Mouse (Mus musculus) left cerebral cortex, adult 2 months (tissue): ENCODE measurements at regions not wholly inside any gene's neighbourhood (a gene's known extent, or its start where the extent isn't known, plus 50 kb on each side); places are given as distances from the start of the nearest gene placed in this dataset.

Source experiments
- DNase-seq, 2 experiments: peaks; one replicate each; pipeline ENCODE4 v3.0.0; 2021 to 2022; ENCODE audit warnings: low spot score in 2 of 2, mixed read lengths in 1 of 2; ENCODE audit errors: extremely low spot score in 1 of 2
- H3K27ac ChIP-seq: fragments of 200-600 bp; 2 replicates; pipeline ENCODE4 v1.8.1; 2022
- H3K4me3 ChIP-seq: fragments of 200-600 bp; 2 replicates; pipeline ENCODE4 v1.8.1; 2022
- CTCF ChIP-seq: fragments of 200-600 bp; IDR thresholded peaks from 2 replicates; pipeline ENCODE4 v1.8.1; 2022; ENCODE audit warnings: antibody characterized with exemption, mild to moderate bottlenecking, moderate library complexity
- intact Hi-C: fragments of 180-260 bp; cut with DNase I; formaldehyde crosslinking; loops from one replicate; pipeline ENCODE4 v1.15.1; 2025

DNA sequence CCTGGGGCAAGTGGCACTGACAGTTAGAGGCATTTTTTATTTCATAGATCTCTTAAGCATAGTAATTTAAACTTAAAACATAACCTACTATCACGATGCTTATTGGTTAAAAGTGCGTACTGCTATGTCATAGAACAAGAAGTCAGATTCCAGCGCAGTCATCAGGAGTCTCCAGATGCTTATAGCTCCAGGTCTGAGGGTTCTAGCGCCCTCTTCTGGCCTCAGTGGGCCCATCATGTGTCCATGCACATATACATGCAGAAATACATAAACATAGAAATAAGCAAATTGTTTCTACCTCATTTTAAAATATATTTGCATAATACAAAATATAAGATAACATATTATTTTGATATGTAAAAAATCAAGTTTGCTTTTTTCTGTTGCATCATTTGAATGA, 1002.8 kb upstream of the Adgrl2 start:
- H3K4me3 ChIP-seq: no peak overlapping the region
- intact Hi-C loops: no loop called here
- no peak overlapping the region for H3K27ac ChIP-seq
- no peak for DNase-seq
- peak; percentile 1; the same call in 1 of the 2 replicates for TF ChIP-seq CTCF

DNA sequence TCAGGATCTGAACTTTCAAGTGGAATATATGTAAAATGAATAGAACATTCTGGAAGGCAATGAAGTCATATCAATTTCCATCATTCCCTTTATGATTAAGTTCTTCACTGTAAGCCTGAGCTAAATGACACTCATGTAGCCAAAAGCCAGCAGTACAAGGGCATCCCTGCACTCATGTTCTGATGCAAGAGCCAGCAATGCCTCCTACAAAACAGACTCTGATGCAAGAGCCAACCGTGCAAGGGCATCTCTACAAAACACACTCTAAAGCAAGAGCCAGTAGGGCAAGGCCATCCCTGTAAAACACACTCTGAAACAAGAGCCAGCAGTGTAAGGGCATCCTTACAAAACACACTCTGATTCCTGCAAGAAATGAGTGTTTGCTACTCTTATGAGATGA, 997.4 kb upstream of the Adgrl2 start:
- no peak overlapping the region for H3K4me3 ChIP-seq
- TF ChIP-seq CTCF: no peak
- DNase-seq: no peak
- H3K27ac ChIP-seq: no peak overlapping the region
- intact Hi-C loops: no loop called here

DNA sequence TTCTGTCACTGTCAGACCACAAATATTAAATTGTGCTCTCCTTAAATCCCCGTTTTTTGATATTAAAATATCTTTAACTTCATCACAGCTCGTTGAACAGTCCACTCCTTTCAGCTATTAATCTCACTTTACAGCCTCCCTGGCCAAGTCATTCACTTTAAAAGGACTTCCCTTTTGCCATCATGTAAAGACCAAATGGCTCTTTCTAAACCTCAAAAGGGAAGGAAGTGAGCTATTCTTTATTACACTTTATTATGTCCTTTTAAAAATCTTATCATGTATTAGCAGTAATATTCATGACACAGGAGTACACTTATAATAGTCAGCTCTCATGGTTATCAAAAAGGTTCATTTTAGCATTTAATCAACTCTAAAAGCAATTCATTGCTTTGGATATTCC, 966.6 kb upstream of the Adgrl2 start:
- intact Hi-C loops: no loop called here
- H3K27ac ChIP-seq: no peak overlapping the region
- DNase-seq: no peak
- no peak overlapping the region for H3K4me3 ChIP-seq
- TF ChIP-seq CTCF: no peak

DNA sequence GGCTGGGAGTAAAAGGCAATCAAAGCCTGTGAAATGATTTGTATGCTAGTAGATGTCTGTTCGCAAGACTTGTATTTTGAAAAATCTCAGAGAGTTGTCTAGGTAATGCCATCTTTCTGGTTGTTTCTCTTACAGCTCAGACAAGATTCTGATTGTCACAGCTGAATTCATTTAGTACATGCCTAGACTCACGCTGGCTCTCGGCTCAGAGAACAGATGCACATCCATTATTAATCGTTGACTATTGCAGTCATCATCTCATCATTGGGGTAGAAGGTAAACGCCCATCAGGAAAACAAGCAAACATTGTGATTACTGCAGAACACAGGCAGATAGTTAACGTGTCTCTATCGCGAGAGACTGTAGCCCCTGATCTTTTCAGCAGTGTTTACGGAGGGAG, 945.8 kb upstream of the Adgrl2 start:
- no peak for DNase-seq
- intact Hi-C loops: no loop called here
- TF ChIP-seq CTCF: no peak
- Histone ChIP-seq H3K4me3 (no peak overlapping the region), H3K27ac (no peak overlapping the region)

DNA sequence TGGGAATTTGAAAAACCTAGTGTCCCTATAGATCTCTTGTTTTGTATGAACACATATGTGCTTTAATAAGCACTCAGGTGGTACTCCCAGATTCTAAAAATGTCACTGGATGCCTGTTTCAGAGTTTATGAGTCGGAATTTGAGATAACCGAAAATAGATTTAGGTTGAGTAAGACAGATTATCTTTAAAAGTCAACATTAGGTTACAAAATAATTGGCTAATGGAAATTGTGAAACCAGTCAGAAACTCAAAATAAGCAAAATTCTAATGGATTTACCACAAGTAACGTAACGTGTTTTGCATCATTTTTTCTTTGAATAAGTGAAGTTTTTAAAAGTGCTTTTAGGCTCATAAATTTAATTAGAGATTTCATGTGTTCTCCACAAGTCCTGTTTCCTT, 944.5 kb upstream of the Adgrl2 start:
- TF ChIP-seq CTCF: no peak
- H3K4me3 ChIP-seq: no peak overlapping the region
- no peak overlapping the region for H3K27ac ChIP-seq
- intact Hi-C loops: no loop called here
- no peak for DNase-seq

DNA sequence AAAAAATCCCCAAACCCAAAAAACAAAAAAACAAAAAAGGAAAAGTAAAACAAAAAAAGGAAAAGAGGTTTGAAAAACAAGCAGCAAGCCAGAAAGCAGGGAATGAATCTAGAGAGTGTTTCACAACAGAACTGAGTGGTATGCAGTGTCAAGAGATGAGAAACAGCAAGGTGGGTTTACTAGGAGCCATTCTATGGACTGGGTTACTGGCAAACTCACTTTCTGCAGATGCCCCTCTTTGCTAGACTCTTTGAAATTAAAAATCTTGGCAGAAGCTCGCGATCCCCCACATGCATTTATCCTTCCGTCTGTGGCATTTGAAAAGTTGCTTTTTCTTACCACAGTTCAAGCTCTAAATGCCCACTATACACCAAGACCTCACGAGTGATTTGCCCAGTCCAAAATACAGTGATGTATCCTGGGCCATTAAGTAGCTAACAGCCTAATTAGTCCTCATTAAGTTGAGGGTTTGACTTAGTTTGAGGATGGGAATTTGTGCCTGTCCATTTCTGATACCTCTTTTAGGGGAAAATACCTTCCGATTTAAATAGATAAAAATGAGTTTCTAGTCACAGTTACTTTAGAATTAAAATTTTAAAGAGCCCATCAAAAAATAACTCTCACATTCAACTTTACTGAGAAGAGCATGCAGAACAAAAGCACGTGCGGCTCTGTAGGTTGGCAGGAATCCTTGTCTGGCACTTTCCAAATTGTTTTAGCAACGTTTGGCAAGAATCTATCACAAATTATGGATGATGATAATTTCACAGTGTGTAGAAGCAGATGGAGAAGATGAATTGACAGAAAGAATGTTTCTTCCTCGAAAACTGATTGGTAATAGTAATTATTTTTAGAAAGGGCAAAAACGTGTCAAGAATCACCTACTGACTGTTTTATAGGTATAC, 938.4 kb upstream of the Adgrl2 start:
- H3K4me3 ChIP-seq: no peak overlapping the region
- DNase-seq: no peak
- intact Hi-C loops: no loop called here
- no peak for TF ChIP-seq CTCF
- no peak overlapping the region for H3K27ac ChIP-seq

DNA sequence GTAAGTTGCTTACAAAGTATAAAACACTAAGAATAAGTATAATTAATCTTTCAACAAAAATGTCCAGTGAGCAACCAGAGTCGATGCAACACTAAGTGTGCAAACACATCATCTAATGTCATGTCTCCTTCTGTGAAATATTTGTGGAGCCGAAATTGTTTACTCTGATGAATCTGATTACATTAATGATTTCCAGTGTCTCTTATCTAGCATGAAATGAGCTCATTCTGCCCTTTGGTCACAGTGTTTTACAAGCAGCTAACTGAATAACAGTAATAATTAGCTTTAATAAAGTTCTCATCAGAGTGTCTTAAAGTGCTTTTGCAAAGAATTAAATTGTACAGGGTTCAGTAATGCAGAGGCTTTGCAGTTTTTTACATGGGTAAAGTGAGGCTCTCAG, 929.9 kb upstream of the Adgrl2 start:
- intact Hi-C loops: no loop called here
- Histone ChIP-seq H3K4me3 (no peak overlapping the region), H3K27ac (no peak overlapping the region)
- DNase-seq: no peak
- no peak for TF ChIP-seq CTCF

DNA sequence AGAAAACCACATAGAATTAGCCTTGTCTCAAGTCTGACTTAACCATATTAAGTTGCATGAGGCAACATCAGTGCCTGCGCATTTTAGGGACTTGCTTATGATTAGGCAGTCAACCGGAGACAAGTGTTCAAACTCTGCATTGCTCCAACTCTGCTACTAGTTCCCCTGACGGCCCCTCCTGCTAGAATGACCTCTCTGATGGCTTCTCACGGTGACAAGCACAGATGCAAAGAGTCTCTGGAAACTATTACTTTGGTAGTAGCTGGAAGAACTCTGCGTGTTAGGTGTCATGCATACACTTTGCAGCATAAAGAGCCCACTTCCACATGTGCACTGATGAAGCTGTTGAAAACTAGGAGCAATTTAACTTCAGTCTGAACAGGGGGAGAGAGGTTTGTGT, 927.8 kb upstream of the Adgrl2 start:
- intact Hi-C loops: no loop called here
- no peak overlapping the region for H3K27ac ChIP-seq
- no peak overlapping the region for H3K4me3 ChIP-seq
- no peak for TF ChIP-seq CTCF
- DNase-seq: no peak

DNA sequence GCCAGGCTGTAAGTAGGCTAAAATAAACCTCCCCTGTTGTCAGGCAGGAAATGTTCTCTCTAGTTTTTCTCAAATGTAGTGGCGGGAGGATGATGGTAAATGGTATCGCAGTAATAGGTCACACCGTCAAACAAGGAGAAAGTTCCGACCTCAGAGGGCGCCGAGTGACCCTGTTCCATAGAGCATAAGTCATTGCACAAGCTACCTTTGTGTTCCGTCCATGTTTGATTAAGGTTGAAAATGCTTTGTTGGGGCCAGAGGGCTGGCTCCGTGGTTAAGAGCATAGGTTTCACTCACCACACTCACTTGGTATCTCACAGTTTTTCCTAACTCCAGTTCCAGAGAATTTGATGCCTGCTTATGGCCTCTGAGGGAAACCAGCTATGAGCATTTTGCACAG, 920.4 kb upstream of the Adgrl2 start:
- H3K4me3 ChIP-seq: no peak overlapping the region
- TF ChIP-seq CTCF: no peak
- no peak for DNase-seq
- intact Hi-C loops: no loop called here
- no peak overlapping the region for H3K27ac ChIP-seq

DNA sequence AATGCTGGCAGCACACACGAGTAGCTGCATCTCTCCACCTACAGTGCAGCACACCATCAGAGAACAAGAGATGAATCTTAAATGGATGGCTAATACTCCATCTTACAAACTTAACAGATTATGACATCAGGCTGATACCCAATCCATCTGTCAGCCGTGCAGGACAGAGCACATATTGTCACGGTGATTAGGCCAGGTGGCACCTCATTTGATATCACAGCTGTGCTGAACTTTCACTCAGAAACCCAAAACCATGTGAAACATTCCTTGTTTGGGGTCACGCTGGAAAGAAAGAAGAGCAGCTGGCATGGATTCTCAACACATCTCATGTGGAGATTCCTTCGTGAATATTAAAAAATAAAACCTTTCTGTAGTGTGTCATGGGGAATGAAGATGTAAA, 911.4 kb upstream of the Adgrl2 start:
- H3K27ac ChIP-seq: no peak overlapping the region
- no peak for DNase-seq
- TF ChIP-seq CTCF: no peak
- intact Hi-C loops: no loop called here
- no peak overlapping the region for H3K4me3 ChIP-seq

DNA sequence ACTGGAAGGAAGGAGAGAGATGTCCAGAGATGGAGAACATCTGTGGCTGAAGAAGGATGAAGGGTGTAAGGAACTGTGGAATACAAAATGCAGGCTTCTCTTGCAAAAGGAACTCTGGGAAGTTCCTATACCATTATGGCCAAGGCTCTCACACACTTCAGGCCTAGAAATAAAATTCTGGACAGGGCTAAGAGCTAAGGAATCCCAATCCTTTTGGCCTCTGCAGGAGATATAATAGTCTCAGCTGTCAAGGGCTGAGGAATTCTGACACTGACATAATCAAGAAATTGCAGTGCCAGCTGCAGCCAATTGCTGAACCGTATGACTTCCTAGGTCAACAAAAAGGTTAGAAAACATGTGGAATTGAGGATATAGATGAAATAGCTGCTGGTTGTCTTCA, 886.2 kb upstream of the Adgrl2 start:
- Histone ChIP-seq H3K27ac (no peak overlapping the region), H3K4me3 (no peak overlapping the region)
- DNase-seq: no peak
- TF ChIP-seq CTCF: no peak
- intact Hi-C loops: no loop called here

DNA sequence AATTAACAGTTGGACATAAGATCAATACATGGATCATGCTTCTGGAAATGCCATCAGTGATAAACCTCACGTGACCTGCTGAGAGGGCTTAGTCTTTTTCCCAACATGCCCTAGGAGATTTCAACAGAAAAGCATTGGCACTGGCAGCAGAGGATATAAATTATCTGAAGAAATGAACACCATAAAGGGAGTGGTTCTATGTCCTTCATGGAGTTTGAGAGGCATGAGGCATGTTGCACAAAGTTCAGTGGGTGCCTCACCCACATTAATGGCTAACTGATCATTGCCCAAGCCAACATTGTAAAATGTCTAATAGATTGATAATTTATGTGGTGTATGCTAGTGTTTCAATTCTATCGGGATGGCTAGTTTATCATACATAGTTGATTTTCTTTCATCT, 875.6 kb upstream of the Adgrl2 start:
- Histone ChIP-seq H3K4me3 (no peak overlapping the region), H3K27ac (no peak overlapping the region)
- no peak for DNase-seq
- TF ChIP-seq CTCF: no peak
- intact Hi-C loops: no loop called here

DNA sequence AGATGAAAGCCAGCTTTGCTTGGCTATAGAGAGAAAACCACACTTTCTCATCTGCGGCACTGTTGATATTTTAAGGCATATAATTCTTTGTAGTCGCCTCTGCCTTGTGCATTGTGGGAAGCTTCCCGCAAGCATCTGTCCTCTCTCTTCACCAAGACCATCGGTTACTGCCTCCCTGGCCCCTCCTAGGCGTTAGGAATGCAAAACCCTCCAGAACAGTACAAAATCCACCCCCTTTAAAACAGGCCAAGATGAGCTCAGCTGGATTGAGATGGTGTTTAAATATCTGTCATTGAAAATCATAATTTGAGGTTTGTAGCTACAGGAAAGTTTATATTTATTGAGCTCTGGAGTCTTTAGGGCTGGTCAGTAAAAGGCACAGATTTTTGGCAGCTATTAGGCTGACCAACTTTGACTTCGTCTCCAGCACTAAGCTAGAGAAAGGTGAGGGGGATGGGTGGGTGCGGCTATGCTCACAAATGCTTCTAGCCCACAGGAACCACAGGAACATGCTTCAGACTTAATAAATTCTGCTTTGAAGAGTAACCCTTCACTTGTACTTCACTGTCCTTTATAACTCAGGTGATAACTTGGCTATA, 856.7 kb upstream of the Adgrl2 start:
- intact Hi-C loops: no loop called here
- no peak overlapping the region for H3K4me3 ChIP-seq
- no peak for TF ChIP-seq CTCF
- DNase-seq: no peak
- no peak overlapping the region for H3K27ac ChIP-seq
